Mouse (Mus musculus): ENCODE data around the gene Acss3. TPM values are rescaled to one million over a fixed set of nuclear protein-coding genes. Genes with fewer than 3 reads are reported as not detected.

Gene Acss3
- polyA plus RNA-seq, 1 experiment: 2.9 TPM

DNA sequence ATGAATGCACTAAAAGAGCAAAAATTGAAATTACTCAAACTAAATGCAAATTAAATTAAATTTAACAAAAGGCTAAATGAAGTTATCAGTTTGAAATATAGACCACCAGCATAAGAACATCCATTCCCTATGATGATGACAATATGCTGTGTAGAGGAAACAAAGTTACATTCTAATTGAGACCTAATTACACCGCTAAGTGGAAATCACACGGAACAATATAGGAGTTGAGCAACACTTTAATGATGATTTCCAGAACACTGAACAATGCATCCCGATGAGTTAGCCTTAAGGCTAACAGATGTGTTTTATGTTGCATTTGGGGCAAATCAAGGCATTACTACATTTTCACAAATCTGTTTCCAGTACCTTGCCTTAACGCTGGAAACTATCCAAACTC is 99.2 kb downstream of the Acss3 start:
- DNase-seq: no peak

DNA sequence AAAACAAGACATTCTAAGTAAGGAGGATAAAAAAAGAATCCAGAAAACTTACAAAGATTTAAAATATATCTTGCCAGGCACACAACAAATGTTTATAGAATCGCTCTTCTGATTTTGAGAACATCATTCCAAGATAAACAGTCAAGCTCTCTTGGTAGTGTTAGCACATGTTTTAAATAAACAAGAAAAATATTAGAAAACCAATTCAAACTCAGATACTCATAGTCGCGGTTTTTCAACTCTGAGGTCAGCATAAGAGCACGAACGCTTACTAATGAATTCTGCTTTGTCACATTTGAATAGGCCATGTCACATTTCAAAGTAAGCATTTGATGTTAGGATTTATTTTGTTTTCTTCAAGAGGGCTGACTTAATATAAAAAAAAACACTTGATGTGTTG is 102.3 kb downstream of the Acss3 start:
- TF ChIP-seq CTCF (IDR thresholded peaks at IDR 0.05; ENCODE audit: insufficient read depth, low read length) (no peak), POLR2A (IDR thresholded peaks at IDR 0.05; ENCODE audit: borderline replicate concordance, extremely low read depth, low read depth, low read length) (no peak)
- H3K4me3 ChIP-seq (replicated peaks; ENCODE audit: extremely low read depth, low read depth, low read length): no peak overlapping the region
- DNase-seq: no peak
- WGBS: 51% methylated on average over 5 of the region's 5 CpGs
- H3K4me1 ChIP-seq (ENCODE audit: control insufficient read depth, insufficient read depth, low read length): no peaks in the 10 kb centered on the region; the same call in 1 of the 2 replicates

More for the DNA sequence above, 99.2 kb downstream of the Acss3 start:
- WGBS: 88% methylated on average over 4 of the region's 4 CpGs
- H3K4me1 ChIP-seq (ENCODE audit: control insufficient read depth, insufficient read depth, low read length): no peaks in the 10 kb centered on the region; the same call in 1 of the 2 replicates
- TF ChIP-seq POLR2A (IDR thresholded peaks at IDR 0.05; ENCODE audit: borderline replicate concordance, extremely low read depth, low read depth, low read length): no peak
- TF ChIP-seq CTCF (IDR thresholded peaks at IDR 0.05; ENCODE audit: insufficient read depth, low read length): no peak
- H3K4me3 ChIP-seq (replicated peaks; ENCODE audit: extremely low read depth, low read depth, low read length): no peak overlapping the region

DNA sequence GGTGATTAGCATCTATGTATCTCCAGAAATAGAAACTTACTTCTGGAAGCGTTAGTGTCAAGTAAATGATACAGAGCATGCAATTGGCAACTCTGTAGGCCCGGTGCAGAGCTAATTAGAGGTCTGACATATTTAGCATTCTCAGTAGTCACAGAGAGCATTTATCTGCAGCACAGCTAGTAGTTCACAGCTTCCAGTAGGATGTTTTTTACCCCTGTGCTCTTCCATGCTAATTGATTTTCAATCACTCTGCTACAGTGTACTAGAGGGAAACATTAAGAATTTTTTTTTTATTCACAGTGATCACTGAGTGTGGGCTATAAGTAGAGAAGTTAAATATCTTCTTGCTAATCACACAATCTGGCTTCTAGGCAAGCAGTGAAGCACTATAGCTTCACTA is 112.3 kb downstream of the Acss3 start:
- TF ChIP-seq POLR2A (IDR thresholded peaks at IDR 0.05; ENCODE audit: borderline replicate concordance, extremely low read depth, low read depth, low read length) (no peak), CTCF (IDR thresholded peaks at IDR 0.05; ENCODE audit: insufficient read depth, low read length) (no peak)
- DNase-seq: no peak
- H3K4me3 ChIP-seq (replicated peaks; ENCODE audit: extremely low read depth, low read depth, low read length): no peak overlapping the region
- H3K4me1 ChIP-seq (ENCODE audit: control insufficient read depth, insufficient read depth, low read length): no peaks in the 10 kb centered on the region
- WGBS: 73% methylated on average over 2 of the region's 2 CpGs

DNA sequence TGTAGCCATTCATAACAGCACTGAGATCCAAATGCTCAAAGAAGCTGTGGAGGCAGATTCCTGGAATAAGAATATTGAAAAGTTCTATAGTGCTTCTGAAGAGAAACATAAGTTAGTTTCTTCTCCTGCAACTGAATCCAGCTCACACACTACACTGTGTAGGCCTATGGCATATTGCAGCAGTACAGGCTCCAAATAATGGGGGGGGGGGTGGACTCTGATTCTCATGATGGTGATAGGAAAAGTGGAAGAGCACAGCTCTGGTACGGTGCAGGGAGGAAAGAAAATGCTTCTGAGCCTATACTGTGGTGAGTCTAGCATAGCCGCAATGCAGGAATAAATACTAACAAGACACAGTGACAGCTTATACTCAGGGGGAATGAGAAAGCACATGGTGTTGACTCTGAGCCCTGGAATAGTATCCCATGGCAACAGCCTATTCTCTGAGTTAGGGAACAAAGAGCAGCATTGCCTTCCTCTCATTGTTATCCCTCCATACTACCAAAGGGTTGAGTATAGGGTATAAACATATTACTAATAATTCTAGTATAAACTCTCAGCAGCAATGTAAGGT is 125.3 kb downstream of the Acss3 start:
- WGBS: 81% methylated on average over 2 of the region's 2 CpGs
- DNase-seq: no peak
- Histone ChIP-seq H3K4me3 (replicated peaks; ENCODE audit: extremely low read depth, low read depth, low read length) (no peak overlapping the region), H3K4me1 (ENCODE audit: control insufficient read depth, insufficient read depth, low read length) (no peaks in the 10 kb centered on the region)
- TF ChIP-seq CTCF (IDR thresholded peaks at IDR 0.05; ENCODE audit: insufficient read depth, low read length): no peak
- TF ChIP-seq POLR2A (IDR thresholded peaks at IDR 0.05; ENCODE audit: borderline replicate concordance, extremely low read depth, low read depth, low read length): no peak

DNA sequence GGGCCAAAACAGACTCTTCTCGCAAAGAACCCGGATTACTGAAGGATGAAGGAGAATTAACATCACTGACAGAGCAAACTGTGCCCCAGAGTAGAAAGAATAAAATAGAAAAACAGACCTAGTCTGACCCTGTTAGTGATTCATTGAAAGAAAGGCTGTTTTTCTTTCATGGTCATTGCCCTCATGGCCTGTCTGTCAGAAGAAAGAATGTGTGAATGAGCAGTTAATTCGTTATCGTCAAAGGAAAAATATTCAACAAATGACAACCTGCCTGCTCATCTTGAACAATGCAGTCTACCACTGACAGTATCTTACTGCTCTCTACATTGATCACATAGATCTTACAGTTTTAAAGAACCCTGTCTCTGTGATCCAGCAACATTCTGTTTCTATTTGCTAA is 134.0 kb downstream of the Acss3 start:
- H3K4me3 ChIP-seq (replicated peaks; ENCODE audit: extremely low read depth, low read depth, low read length): no peak overlapping the region
- WGBS: 66% methylated on average over 4 of the region's 4 CpGs
- no peak for DNase-seq
- H3K4me1 ChIP-seq (ENCODE audit: control insufficient read depth, insufficient read depth, low read length): no peaks in the 10 kb centered on the region
- TF ChIP-seq POLR2A (IDR thresholded peaks at IDR 0.05; ENCODE audit: borderline replicate concordance, extremely low read depth, low read depth, low read length) (no peak), CTCF (IDR thresholded peaks at IDR 0.05; ENCODE audit: insufficient read depth, low read length) (no peak)

DNA sequence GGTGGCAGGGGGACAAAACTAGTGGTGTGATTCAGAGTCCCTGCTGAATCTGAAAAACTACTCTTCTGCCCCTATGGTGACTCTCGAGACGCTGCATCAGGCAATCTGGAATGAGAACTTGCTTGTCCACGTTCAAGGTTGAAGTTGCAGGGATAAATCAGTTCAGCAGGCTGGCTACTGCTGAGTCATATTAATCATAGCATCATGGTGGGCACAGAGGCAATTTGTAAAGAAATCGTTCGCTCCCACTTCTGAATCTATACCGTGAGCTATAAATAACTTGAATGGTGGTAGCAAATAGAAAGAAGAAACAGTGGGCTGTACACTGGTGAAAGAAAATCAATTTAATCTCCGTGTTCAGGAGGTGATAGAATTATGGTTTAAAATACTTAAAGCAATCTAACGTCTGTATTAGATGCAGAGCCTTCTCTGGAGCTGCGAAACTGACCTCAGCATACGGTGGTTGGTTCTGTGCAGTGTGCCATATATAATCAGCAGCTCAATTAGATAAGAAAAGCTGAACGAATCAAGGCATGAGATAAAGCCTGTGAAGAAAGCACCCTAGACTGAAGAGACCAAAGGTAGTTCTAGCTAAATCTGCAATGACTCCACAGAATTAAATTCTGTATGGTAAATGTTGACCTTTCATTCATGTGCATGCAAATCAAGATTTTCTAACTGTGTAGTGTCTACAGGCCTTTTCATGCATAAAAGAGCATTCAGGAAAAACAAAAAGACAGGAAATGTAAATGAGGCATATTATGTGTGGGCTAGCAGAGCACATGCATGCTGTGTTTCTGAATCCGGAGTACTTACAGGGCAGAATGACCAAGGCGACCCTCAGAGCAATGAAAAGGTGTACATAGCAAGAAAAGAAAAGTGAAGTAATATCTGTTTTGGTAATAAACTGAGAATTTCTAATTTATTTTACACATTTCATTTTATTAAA is 148.0 kb downstream of the Acss3 start:
- TF ChIP-seq POLR2A (IDR thresholded peaks at IDR 0.05; ENCODE audit: borderline replicate concordance, extremely low read depth, low read depth, low read length) (no peak), CTCF (IDR thresholded peaks at IDR 0.05; ENCODE audit: insufficient read depth, low read length) (no peak)
- no peaks in the 10 kb centered on the region for H3K4me1 ChIP-seq (ENCODE audit: control insufficient read depth, insufficient read depth, low read length)
- no peak for DNase-seq
- no peak overlapping the region for H3K4me3 ChIP-seq (replicated peaks; ENCODE audit: extremely low read depth, low read depth, low read length)
- 75% methylated on average over 13 of the region's 13 CpGs for WGBS

DNA sequence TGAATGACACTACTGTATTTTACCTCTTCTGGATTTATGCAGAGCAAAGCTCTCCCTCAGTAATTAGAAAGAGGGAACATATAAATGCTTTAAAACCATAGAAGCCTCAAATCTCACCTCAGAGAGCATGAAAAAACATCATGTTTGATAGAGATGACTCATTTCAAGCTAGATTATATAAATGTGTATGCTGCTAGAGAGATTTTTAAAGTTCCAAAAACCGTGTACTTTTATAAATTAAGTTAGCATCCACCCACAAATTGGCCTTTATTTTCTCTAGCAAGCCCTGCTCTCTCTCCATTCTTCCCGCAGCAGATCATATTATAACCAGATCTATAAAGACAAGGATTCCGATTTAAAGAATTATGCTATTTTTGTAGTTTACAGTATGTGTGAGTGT is 164.4 kb downstream of the Acss3 start:
- TF ChIP-seq POLR2A (IDR thresholded peaks at IDR 0.05; ENCODE audit: borderline replicate concordance, extremely low read depth, low read depth, low read length) (no peak), CTCF (IDR thresholded peaks at IDR 0.05; ENCODE audit: insufficient read depth, low read length) (no peak)
- WGBS: 76% methylated on average over 3 of the region's 3 CpGs
- Histone ChIP-seq H3K4me1 (ENCODE audit: control insufficient read depth, insufficient read depth, low read length) (no peaks in the 10 kb centered on the region), H3K4me3 (replicated peaks; ENCODE audit: extremely low read depth, low read depth, low read length) (no peak overlapping the region)
- DNase-seq: no peak

DNA sequence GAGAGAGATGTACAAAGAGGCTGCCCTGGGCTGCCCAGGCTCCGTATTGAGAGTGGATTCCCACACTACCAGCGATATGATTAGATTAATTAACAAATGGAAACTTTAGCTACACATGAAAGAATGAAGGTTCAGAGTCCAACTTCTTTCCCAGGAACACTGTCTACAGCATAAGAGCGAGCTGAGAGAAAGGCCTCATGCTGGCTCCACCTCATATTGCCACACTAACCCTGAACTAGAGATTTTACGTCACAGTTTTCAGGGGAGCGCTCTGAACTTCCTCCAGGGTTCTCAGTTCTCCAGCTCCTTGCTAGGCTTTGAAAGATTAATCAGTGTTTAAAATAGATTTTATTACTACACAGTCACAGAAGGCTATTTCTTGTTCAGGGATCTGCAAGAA is 182.1 kb downstream of the Acss3 start:
- Histone ChIP-seq H3K4me1 (ENCODE audit: control insufficient read depth, insufficient read depth, low read length) (no peaks in the 10 kb centered on the region), H3K4me3 (replicated peaks; ENCODE audit: extremely low read depth, low read depth, low read length) (no peak overlapping the region)
- WGBS: 76% methylated on average over 5 of the region's 5 CpGs
- TF ChIP-seq POLR2A (IDR thresholded peaks at IDR 0.05; ENCODE audit: borderline replicate concordance, extremely low read depth, low read depth, low read length) (no peak), CTCF (IDR thresholded peaks at IDR 0.05; ENCODE audit: insufficient read depth, low read length) (no peak)
- no peak for DNase-seq

DNA sequence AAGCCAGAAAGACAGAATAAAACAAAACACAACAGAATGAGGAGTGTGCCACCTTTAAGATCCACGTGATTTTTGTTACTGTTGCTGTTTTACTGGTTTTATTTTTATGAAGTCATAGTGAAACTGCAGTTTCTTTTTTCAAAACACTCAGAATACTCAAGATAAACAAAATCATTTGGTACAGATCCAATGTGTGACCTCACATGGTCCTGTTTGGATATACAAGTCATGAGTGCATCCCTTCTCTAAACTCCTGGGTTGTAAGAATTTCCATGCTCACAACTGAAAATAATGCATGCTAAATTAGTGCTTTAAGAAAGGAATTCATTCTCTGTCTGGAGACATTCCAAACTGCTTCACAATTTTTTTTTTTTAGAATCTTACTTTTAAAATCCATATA is 184.0 kb downstream of the Acss3 start:
- WGBS: 47% methylated on average over 1 of the region's 1 CpGs
- TF ChIP-seq POLR2A (IDR thresholded peaks at IDR 0.05; ENCODE audit: borderline replicate concordance, extremely low read depth, low read depth, low read length): no peak

DNA sequence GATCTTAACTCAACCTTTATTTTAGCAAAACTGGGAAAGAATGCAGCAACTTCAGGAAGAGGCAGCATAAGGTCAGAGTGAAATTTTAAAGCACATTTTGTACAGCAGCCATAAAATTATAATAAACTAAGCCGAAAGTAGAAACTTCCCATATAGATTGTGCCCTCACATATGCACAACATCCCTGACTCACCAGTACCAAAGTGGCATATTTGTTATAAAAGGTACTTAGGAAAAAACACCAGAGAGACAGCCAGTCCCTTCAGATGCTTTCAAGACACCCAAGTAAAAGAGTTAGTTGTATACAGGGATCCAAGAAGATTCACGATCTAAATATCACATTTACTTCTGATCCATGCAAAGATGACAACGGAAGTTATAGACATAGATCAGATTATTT is 184.6 kb downstream of the Acss3 start:
- 84% methylated on average over 3 of the region's 3 CpGs for WGBS
- H3K4me3 ChIP-seq (replicated peaks; ENCODE audit: extremely low read depth, low read depth, low read length): no peak overlapping the region
- TF ChIP-seq CTCF (IDR thresholded peaks at IDR 0.05; ENCODE audit: insufficient read depth, low read length) (no peak), POLR2A (IDR thresholded peaks at IDR 0.05; ENCODE audit: borderline replicate concordance, extremely low read depth, low read depth, low read length) (no peak)
- H3K4me1 ChIP-seq (ENCODE audit: control insufficient read depth, insufficient read depth, low read length): no peaks in the 10 kb centered on the region
- no peak for DNase-seq

More for the DNA sequence above, 184.0 kb downstream of the Acss3 start:
- DNase-seq: no peak
- Histone ChIP-seq H3K4me1 (ENCODE audit: control insufficient read depth, insufficient read depth, low read length) (no peaks in the 10 kb centered on the region), H3K4me3 (replicated peaks; ENCODE audit: extremely low read depth, low read depth, low read length) (no peak overlapping the region)
